In genomic region chr11:74981464-74981863, GRCm38 (mm10) we compare ENCODE assay signal across 8 mouse cellular contexts. TPM values are rescaled to one million over a fixed set of nuclear protein-coding genes. Genes with fewer than 3 reads are reported as not detected.
A peak's percentile ranks its signal among the peaks of the same experiment; 100 is the strongest.
DNase-seq lines count a peak whose midpoint lies in the region; ATAC-seq lines count a peak whose summit lies in the region.

No protein-coding gene starts in this region.

- no peak for ATAC-seq in liver, embryonic 12.5 days
- peak; percentile 63; the same call in 1 of the 2 replicates for ATAC-seq in limb, embryonic 12.5 days (ENCODE audit: insufficient number of reproducible peaks, insufficient read depth, low FRiP score, low TSS enrichment, low read depth)
- ATAC-seq in neural tube, embryonic 11.5 days (ENCODE audit: insufficient read depth, low FRiP score, low TSS enrichment) = no peak
- ATAC-seq in stomach, embryonic 16.5 days (ENCODE audit: insufficient read depth, low FRiP score) = peak; percentile 73; the same call in 1 of the 2 replicates

- peaks cover 6% of the 10 kb centered on the region; the same call in 1 of the 2 replicates for H3K4me1 ChIP-seq in liver, embryonic 12.5 days
- no peaks in the 10 kb centered on the region for H3K4me1 ChIP-seq in limb, embryonic 12.5 days (replicated peaks)
- no peaks in the 10 kb centered on the region for H3K4me1 ChIP-seq in neural tube, embryonic 11.5 days (ENCODE audit: control insufficient read depth, insufficient read depth, low read length)
- 0 out of 2 replicates have a peak, but pooled peaks cover 3% of the 10 kb centered on the region for H3K4me1 ChIP-seq in stomach, embryonic 16.5 days (ENCODE audit: control insufficient read depth, insufficient read depth, low read length)

- no peak overlapping the region for H3K4me3 ChIP-seq in liver, embryonic 12.5 days
- no peak overlapping the region for H3K4me3 ChIP-seq in limb, embryonic 12.5 days (replicated peaks)
- H3K4me3 ChIP-seq in neural tube, embryonic 11.5 days (ENCODE audit: low read depth, low read length) = no peak overlapping the region
- H3K4me3 ChIP-seq in stomach, embryonic 16.5 days (replicated peaks; ENCODE audit: low read length) = no peak overlapping the region

- H3K4me2 ChIP-seq in liver, embryonic 12.5 days = no peak overlapping the region
- H3K4me2 ChIP-seq in limb, embryonic 12.5 days = no peak overlapping the region
- no peak overlapping the region for H3K4me2 ChIP-seq in neural tube, embryonic 11.5 days (ENCODE audit: low read depth)
- H3K4me2 ChIP-seq in stomach, embryonic 16.5 days (ENCODE audit: low read depth, low read length) = no peak overlapping the region

- H3K36me3 ChIP-seq in liver, embryonic 12.5 days = peaks cover 6% of the 10 kb centered on the region
- peaks cover 14% of the 10 kb centered on the region for H3K36me3 ChIP-seq in limb, embryonic 12.5 days
- H3K36me3 ChIP-seq in neural tube, embryonic 11.5 days (ENCODE audit: control insufficient read depth, insufficient read depth, low read length) = no peaks in the 10 kb centered on the region; the same call in 1 of the 2 replicates
- peaks cover 6% of the 10 kb centered on the region; the same call in 1 of the 2 replicates for H3K36me3 ChIP-seq in stomach, embryonic 16.5 days (ENCODE audit: control insufficient read depth, insufficient read depth, low read length)

- H3K27me3 ChIP-seq in liver, embryonic 12.5 days (replicated peaks) = no peaks in the 10 kb centered on the region
- H3K27me3 ChIP-seq in limb, embryonic 12.5 days = no peaks in the 10 kb centered on the region
- no peaks in the 10 kb centered on the region for H3K27me3 ChIP-seq in neural tube, embryonic 11.5 days (ENCODE audit: control insufficient read depth, insufficient read depth, low read length)
- H3K27me3 ChIP-seq in stomach, embryonic 16.5 days (ENCODE audit: control insufficient read depth, insufficient read depth, low read length) = no peaks in the 10 kb centered on the region

- H3K9me3 ChIP-seq in liver, embryonic 12.5 days (replicated peaks) = no peaks in the 10 kb centered on the region
- no peaks in the 10 kb centered on the region for H3K9me3 ChIP-seq in limb, embryonic 12.5 days
- H3K9me3 ChIP-seq in neural tube, embryonic 11.5 days (ENCODE audit: control insufficient read depth, low read length) = no peaks in the 10 kb centered on the region
- no peaks in the 10 kb centered on the region for H3K9me3 ChIP-seq in stomach, embryonic 16.5 days (replicated peaks; ENCODE audit: control insufficient read depth, low read length)

- H3K9ac ChIP-seq in liver, embryonic 12.5 days = no peak overlapping the region
- H3K9ac ChIP-seq in limb, embryonic 12.5 days (replicated peaks) = no peak overlapping the region
- no peak overlapping the region for H3K9ac ChIP-seq in neural tube, embryonic 11.5 days (ENCODE audit: low read length)
- H3K9ac ChIP-seq in stomach, embryonic 16.5 days (ENCODE audit: low read length) = no peak overlapping the region

- 38% methylated on average over 2 of the region's 2 CpGs for WGBS in liver, embryonic 12.5 days (ENCODE audit: insufficient replicate concordance)
- WGBS in limb, embryonic 12.5 days = 46% methylated on average over 2 of the region's 2 CpGs
- 49% methylated on average over 2 of the region's 2 CpGs for WGBS in neural tube, embryonic 11.5 days
- WGBS in stomach, embryonic 16.5 days = 34% methylated on average over 2 of the region's 2 CpGs

- DNase-seq in liver = peak; percentile 75
- peak; percentile 55 to 70 for DNase-seq in cerebellum, postnatal 4 days (ENCODE audit: low spot score in 2 of 2)
- peak; percentile 72 for DNase-seq in gastrocnemius, postnatal 25 days
- DNase-seq in kidney, adult 9 months = peak; percentile 77
- peak; percentile 79 for DNase-seq in neural tube, embryonic 11.5 days (ENCODE audit: low spot score)

- no peak overlapping the region for H3K27ac ChIP-seq in liver, embryonic 12.5 days
- no peak overlapping the region for H3K27ac ChIP-seq in limb, embryonic 12.5 days
- no peak overlapping the region for H3K27ac ChIP-seq in neural tube, embryonic 11.5 days (ENCODE audit: low read depth, low read length)
- peak overlapping the region; percentile 64; the same call in 1 of the 2 replicates for H3K27ac ChIP-seq in stomach, embryonic 16.5 days (ENCODE audit: low read length)

RNA-seq across cellular contexts. Expression of gene Srr, which starts 55.7 kb away (rescaled TPM):
- polyA plus RNA-seq in liver, embryonic 12.5 days (2016; fragmentation: Nextera tagmentation; extraction: Ambion mirVana) = 4.9 and 6.5 TPM in 2 replicates
- total RNA-seq in gastrocnemius, postnatal 25 days (2021) = 10 to 100 TPM; 20.1 to 21.9 TPM
- polyA plus RNA-seq in limb, embryonic 12.5 days (2016; fragmentation: Nextera tagmentation; extraction: Ambion mirVana) = 23.7 and 24.5 TPM in 2 replicates
- 29.4 and 34.3 TPM in 2 replicates for polyA plus RNA-seq in neural tube, embryonic 11.5 days (2014; fragmentation: Nextera tagmentation; extraction: Ambion mirVana)
- 18.6 and 19.1 TPM in 2 replicates for polyA plus RNA-seq in stomach, embryonic 16.5 days (2015; fragmentation: Nextera tagmentation; extraction: Ambion mirVana)

RNA-seq across cellular contexts. Expression of gene Smg6, which starts 55.8 kb away (rescaled TPM):
- 7.7 and 7.8 TPM in 2 replicates for polyA plus RNA-seq in liver, embryonic 12.5 days (2016; fragmentation: Nextera tagmentation; extraction: Ambion mirVana)
- total RNA-seq in gastrocnemius, postnatal 25 days (2021) = 10 to 100 TPM in 1 of 2 experiments, 1 to 10 TPM in 1; 9.4 to 10.1 TPM
- polyA plus RNA-seq in limb, embryonic 12.5 days (2016; fragmentation: Nextera tagmentation; extraction: Ambion mirVana) = 22.4 and 22.7 TPM in 2 replicates
- polyA plus RNA-seq in neural tube, embryonic 11.5 days (2014; fragmentation: Nextera tagmentation; extraction: Ambion mirVana) = 17.1 and 17.4 TPM in 2 replicates
- 15.8 and 15.9 TPM in 2 replicates for polyA plus RNA-seq in stomach, embryonic 16.5 days (2015; fragmentation: Nextera tagmentation; extraction: Ambion mirVana)

Comparison
In these comparisons a context has a peak if more than half of its experiments do, and no peak if none do; other contexts are left out.
1. ATAC-seq: peak in limb, embryonic 12.5 days (single experiment) and stomach, embryonic 16.5 days (single experiment); none in liver, embryonic 12.5 days (single experiment) and neural tube, embryonic 11.5 days (single experiment).
2. Peak in every context shown above with its lines, with median percentiles within 50 percentile points of each other: DNase-seq.